Mouse (Mus musculus): Measurements from ENCODE around the gene Csnk2b. TPM values are rescaled to one million over a fixed set of nuclear protein-coding genes. Genes with fewer than 3 reads are reported as not detected.
A peak's percentile ranks its signal among the peaks of the same experiment; 100 is the strongest.

The Csnk2b gene
- polyA plus RNA-seq, 1 experiment from 2014 or later = 346 TPM

DNA sequence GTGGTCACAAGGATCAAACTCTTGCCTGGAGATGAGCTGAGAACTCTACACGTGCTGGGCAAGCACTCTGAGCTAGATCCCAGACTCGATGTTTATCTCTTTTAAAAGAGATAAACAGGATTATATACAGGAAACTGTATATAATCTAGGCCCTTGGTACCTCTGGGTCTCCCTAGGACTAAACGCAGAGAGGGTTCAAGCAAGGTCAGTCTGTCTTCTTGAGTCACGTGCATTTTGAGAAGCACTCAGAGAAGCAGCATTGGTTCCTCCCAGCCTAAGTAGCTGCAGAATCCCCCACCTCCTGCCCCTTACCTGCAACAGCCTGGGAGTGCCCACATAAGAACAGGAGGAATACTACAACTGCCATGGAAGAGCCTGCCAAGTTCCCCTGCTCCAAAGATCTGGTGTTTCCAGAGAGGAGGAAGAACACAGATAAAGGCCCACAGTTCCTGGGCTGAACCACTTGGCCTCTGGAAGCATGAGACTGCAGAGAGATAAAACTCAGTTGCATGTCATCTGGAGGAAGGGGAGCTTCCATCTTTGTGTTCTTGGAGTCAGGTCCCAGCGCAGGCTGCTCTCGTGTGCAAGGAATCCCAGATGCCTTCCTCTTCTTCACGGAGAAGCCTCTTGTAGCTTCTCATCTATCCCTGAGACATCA lies 36.5 kb downstream of the Csnk2b start, which contains the start of gene Ly6g6f:
Gene Ly6g6f, minus strand, starts transcription at position 403 of the 658 bp plus-strand sequence.
- H3K9ac ChIP-seq (ENCODE audit: low read depth, low read length) = no peak within 1 kb of the TSS
- no peaks in the 10 kb centered on the region for H3K9me3 ChIP-seq (ENCODE audit: control insufficient read depth, low read length)
- 0 out of 2 replicates have a peak, but pooled peaks cover 2% of the 10 kb centered on the region for H3K27me3 ChIP-seq (replicated peaks; ENCODE audit: control insufficient read depth, insufficient read depth, low read length)
- H3K4me1 ChIP-seq (ENCODE audit: control insufficient read depth, insufficient read depth, low read depth, low read length) = peaks cover 5% of the 10 kb centered on the region
- H3K27ac ChIP-seq (ENCODE audit: low read depth, low read length) = no peak within 1 kb of the TSS
- 83% methylated on average over 7 of the region's 7 CpGs for WGBS
- H3K4me3 ChIP-seq (ENCODE audit: low read length) = no peak within 1 kb of the TSS
- no peak for ATAC-seq
- H3K36me3 ChIP-seq (ENCODE audit: control insufficient read depth, insufficient read depth, low read length) = no peaks in the 10 kb centered on the region
- no peak within 1 kb of the TSS for H3K4me2 ChIP-seq (ENCODE audit: low read length)

- ATAC-seq = no peak
- Histone ChIP-seq H3K4me1 (ENCODE audit: control insufficient read depth, insufficient read depth, low read depth, low read length) (no peaks in the 10 kb centered on the region), H3K4me3 (ENCODE audit: low read length) (no peak overlapping the region), H3K36me3 (ENCODE audit: control insufficient read depth, insufficient read depth, low read length) (no peaks in the 10 kb centered on the region), H3K4me2 (ENCODE audit: low read length) (no peak overlapping the region), H3K27me3 (replicated peaks; ENCODE audit: control insufficient read depth, insufficient read depth, low read length) (0 out of 2 replicates have a peak, but pooled peaks cover 2% of the 10 kb centered on the region), H3K9ac (ENCODE audit: low read depth, low read length) (no peak overlapping the region), H3K9me3 (ENCODE audit: control insufficient read depth, low read length) (no peaks in the 10 kb centered on the region), H3K27ac (ENCODE audit: low read depth, low read length) (no peak overlapping the region)
- 89% methylated on average over 3 of the region's 3 CpGs for WGBS
Measured at GRCm38 (mm10) chr17:35083929-35084497, 37.8 kb downstream of the Csnk2b start.

GRCm38 (mm10) chr17:35082841-35083576 lies 38.8 kb downstream of the Csnk2b start:
- Histone ChIP-seq H3K27me3 (replicated peaks; ENCODE audit: control insufficient read depth, insufficient read depth, low read length) (0 out of 2 replicates have a peak, but pooled peaks cover 2% of the 10 kb centered on the region), H3K9ac (ENCODE audit: low read depth, low read length) (no peak overlapping the region), H3K27ac (ENCODE audit: low read depth, low read length) (no peak overlapping the region), H3K4me1 (ENCODE audit: control insufficient read depth, insufficient read depth, low read depth, low read length) (no peaks in the 10 kb centered on the region), H3K36me3 (ENCODE audit: control insufficient read depth, insufficient read depth, low read length) (no peaks in the 10 kb centered on the region), H3K4me3 (ENCODE audit: low read length) (no peak overlapping the region), H3K4me2 (ENCODE audit: low read length) (no peak overlapping the region), H3K9me3 (ENCODE audit: control insufficient read depth, low read length) (no peaks in the 10 kb centered on the region)
- no peak for ATAC-seq
- 87% methylated on average over 16 of the region's 16 CpGs for WGBS

DNA sequence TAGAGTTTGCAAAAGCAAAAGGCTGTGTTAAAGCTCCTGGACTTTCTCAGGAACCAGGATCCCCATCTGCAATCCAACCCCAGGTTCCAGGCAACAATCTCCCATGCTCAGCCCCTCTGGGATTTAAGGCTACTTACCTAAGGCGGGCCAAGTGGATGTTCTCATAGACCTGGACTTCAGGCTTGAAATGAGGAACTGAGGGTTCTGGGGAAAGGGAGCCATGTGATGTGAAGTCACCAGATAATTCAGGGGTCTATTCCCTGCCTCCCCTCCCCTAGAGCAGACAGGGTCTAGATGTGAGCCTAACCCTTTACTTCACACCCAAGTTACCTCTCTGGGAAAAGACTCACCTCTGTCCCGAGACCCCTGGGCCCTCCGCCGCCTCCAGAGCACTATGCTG lies 41.1 kb downstream of the Csnk2b start:
- no peaks in the 10 kb centered on the region; the same call in 1 of the 2 replicates for H3K4me1 ChIP-seq (ENCODE audit: control insufficient read depth, insufficient read depth, low read depth, low read length)
- 68% methylated on average over 4 of the region's 4 CpGs for WGBS
- H3K4me2 ChIP-seq (ENCODE audit: low read length) = no peak overlapping the region
- ATAC-seq = no peak
- no peaks in the 10 kb centered on the region for H3K36me3 ChIP-seq (ENCODE audit: control insufficient read depth, insufficient read depth, low read length)
- no peaks in the 10 kb centered on the region for H3K9me3 ChIP-seq (ENCODE audit: control insufficient read depth, low read length)
- no peak overlapping the region for H3K4me3 ChIP-seq (ENCODE audit: low read length)
- no peak overlapping the region for H3K9ac ChIP-seq (ENCODE audit: low read depth, low read length)
- no peak overlapping the region for H3K27ac ChIP-seq (ENCODE audit: low read depth, low read length)
- 0 out of 2 replicates have a peak, but pooled peaks cover 2% of the 10 kb centered on the region for H3K27me3 ChIP-seq (replicated peaks; ENCODE audit: control insufficient read depth, insufficient read depth, low read length)

DNA sequence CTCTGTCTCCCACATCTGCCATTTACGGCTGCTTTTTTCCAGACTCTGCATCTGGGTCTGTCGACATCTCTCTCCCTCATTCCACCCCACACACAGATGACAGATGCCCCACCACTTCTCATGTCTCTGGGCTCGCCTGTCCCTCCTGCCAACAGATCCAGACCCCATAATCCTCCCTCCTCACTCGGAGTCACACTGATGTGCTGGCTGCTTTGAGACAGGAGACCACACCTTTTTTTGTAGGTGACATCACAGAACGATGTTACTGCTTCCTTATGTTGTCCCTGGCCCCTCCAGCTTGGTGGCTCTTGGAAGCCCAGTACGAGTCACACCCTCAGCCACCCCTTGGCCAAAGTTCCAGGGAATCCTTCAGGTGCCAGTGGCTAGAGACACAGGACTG lies 41.6 kb downstream of the Csnk2b start:
- H3K27me3 ChIP-seq (replicated peaks; ENCODE audit: control insufficient read depth, insufficient read depth, low read length) = 0 out of 2 replicates have a peak, but pooled peaks cover 2% of the 10 kb centered on the region
- 65% methylated on average over 6 of the region's 6 CpGs for WGBS
- H3K9me3 ChIP-seq (ENCODE audit: control insufficient read depth, low read length) = no peaks in the 10 kb centered on the region
- no peak overlapping the region for H3K9ac ChIP-seq (ENCODE audit: low read depth, low read length)
- no peak overlapping the region for H3K4me3 ChIP-seq (ENCODE audit: low read length)
- no peak for ATAC-seq
- H3K4me2 ChIP-seq (ENCODE audit: low read length) = no peak overlapping the region
- H3K4me1 ChIP-seq (ENCODE audit: control insufficient read depth, insufficient read depth, low read depth, low read length) = no peaks in the 10 kb centered on the region; the same call in 1 of the 2 replicates
- no peak overlapping the region for H3K27ac ChIP-seq (ENCODE audit: low read depth, low read length)
- H3K36me3 ChIP-seq (ENCODE audit: control insufficient read depth, insufficient read depth, low read length) = no peaks in the 10 kb centered on the region

GRCm38 (mm10) chr17:35079778-35080177 lies 42.1 kb downstream of the Csnk2b start:
- ATAC-seq = no peak
- Histone ChIP-seq H3K9ac (ENCODE audit: low read depth, low read length) (no peak overlapping the region), H3K4me2 (ENCODE audit: low read length) (no peak overlapping the region), H3K27ac (ENCODE audit: low read depth, low read length) (no peak overlapping the region), H3K27me3 (replicated peaks; ENCODE audit: control insufficient read depth, insufficient read depth, low read length) (0 out of 2 replicates have a peak, but pooled peaks cover 2% of the 10 kb centered on the region), H3K36me3 (ENCODE audit: control insufficient read depth, insufficient read depth, low read length) (no peaks in the 10 kb centered on the region), H3K9me3 (ENCODE audit: control insufficient read depth, low read length) (no peaks in the 10 kb centered on the region), H3K4me3 (ENCODE audit: low read length) (no peak overlapping the region), H3K4me1 (ENCODE audit: control insufficient read depth, insufficient read depth, low read depth, low read length) (no peaks in the 10 kb centered on the region; the same call in 1 of the 2 replicates)
- 72% methylated on average over 9 of the region's 9 CpGs for WGBS

DNA sequence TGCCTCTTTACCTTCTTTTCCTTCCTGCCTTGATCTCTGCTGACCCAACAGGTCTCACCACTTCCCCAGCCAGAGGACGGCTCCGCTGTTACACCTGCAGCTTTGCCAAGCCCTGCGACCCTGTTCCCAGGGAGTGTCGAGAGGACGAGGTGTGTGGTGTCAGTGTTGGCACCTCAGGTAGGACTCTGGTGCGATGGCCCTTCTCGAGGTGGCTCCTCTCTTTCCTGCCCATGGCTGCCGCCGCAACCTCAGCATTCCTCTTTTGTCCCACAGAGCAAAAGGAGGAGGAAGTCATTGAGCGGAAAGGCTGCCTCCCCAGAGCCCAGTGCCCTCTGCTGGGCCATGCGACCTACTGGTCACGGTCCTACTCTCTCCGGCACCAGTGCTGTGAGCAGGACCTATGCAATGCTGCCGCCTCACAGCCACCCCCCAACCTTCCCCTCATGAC lies 44.0 kb downstream of the Csnk2b start, which contains the start of gene Ly6g6d:
Gene Ly6g6d, minus strand, starts transcription at position 280 of the 448 bp plus-strand sequence.
- no peaks in the 10 kb centered on the region for H3K27me3 ChIP-seq (replicated peaks; ENCODE audit: control insufficient read depth, insufficient read depth, low read length)
- no peak within 1 kb of the TSS for H3K27ac ChIP-seq (ENCODE audit: low read depth, low read length)
- H3K9ac ChIP-seq (ENCODE audit: low read depth, low read length) = peak within 1 kb of the TSS; percentile 1; the same call in 1 of the 2 replicates
- WGBS = 9% methylated on average over 14 of the region's 14 CpGs
- H3K4me3 ChIP-seq (ENCODE audit: low read length) = no peak within 1 kb of the TSS; the same call in 1 of the 2 replicates
- H3K4me1 ChIP-seq (ENCODE audit: control insufficient read depth, insufficient read depth, low read depth, low read length) = no peaks in the 10 kb centered on the region; the same call in 1 of the 2 replicates
- peak within 1 kb of the TSS; percentile 32 for H3K4me2 ChIP-seq (ENCODE audit: low read length)
- H3K36me3 ChIP-seq (ENCODE audit: control insufficient read depth, insufficient read depth, low read length) = no peaks in the 10 kb centered on the region
- H3K9me3 ChIP-seq (ENCODE audit: control insufficient read depth, low read length) = no peaks in the 10 kb centered on the region
- ATAC-seq = peak; percentile 69; the same call in 1 of the 2 replicates

DNA sequence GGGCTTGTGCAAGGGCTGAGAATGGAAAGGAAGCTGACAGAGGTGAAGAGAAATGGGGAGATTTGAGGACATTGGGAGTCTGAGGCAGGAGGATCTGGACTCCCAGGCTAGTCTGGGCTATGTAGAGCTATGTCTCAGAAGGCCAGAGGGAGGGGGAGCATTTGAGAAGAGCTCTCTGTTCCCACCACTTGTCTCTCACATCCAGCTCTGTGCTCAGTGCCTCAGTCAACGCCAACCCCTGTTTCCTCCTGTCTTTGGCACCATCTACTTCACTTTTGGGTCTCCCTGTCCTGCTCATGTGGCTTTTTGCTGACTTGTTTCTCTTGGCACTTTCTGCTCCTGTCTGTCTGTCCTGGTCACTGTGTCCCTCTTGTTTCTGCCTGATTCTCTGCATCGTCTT lies 44.6 kb downstream of the Csnk2b start:
- H3K27me3 ChIP-seq (replicated peaks; ENCODE audit: control insufficient read depth, insufficient read depth, low read length) = no peaks in the 10 kb centered on the region
- H3K9ac ChIP-seq (ENCODE audit: low read depth, low read length) = no peak overlapping the region; the same call in 1 of the 2 replicates
- 47% methylated on average over 2 of the region's 2 CpGs for WGBS
- H3K36me3 ChIP-seq (ENCODE audit: control insufficient read depth, insufficient read depth, low read length) = no peaks in the 10 kb centered on the region
- no peak overlapping the region for H3K27ac ChIP-seq (ENCODE audit: low read depth, low read length)
- ATAC-seq = no peak
- peak overlapping the region; percentile 32 for H3K4me2 ChIP-seq (ENCODE audit: low read length)
- H3K9me3 ChIP-seq (ENCODE audit: control insufficient read depth, low read length) = no peaks in the 10 kb centered on the region
- H3K4me3 ChIP-seq (ENCODE audit: low read length) = no peak overlapping the region
- no peaks in the 10 kb centered on the region; the same call in 1 of the 2 replicates for H3K4me1 ChIP-seq (ENCODE audit: control insufficient read depth, insufficient read depth, low read depth, low read length)
